Mouse (Mus musculus) E14TG2a.4 (cell line): ENCODE results near the gene Spin2e.
"Not testable (repeated sequence)": the region's sequence is repeated elsewhere in the genome, so short reads cannot be mapped to it uniquely, and the experiment has no call there.

ENCODE experiments used
- H3K27me3 ChIP-seq: 2 replicates; pipeline ENCODE4 v1.6.1; 2014; ENCODE audit warnings: low read length, control low read depth; ENCODE audit not compliant: insufficient read depth
- H3K36me3 ChIP-seq: 2 replicates; pipeline ENCODE4 v1.6.1; 2014; ENCODE audit warnings: low read length, control low read depth; ENCODE audit not compliant: insufficient read depth
- H3K4me1 ChIP-seq: replicated peaks from 2 replicates; pipeline ENCODE4 v1.6.1; 2014; ENCODE audit warnings: low read depth, low read length, control low read depth
- H3K4me3 ChIP-seq: replicated peaks from 2 replicates; pipeline ENCODE4 v1.5.1; 2014; ENCODE audit warnings: mild to moderate bottlenecking, low read length
- H3K9me3 ChIP-seq: 2 replicates; pipeline ENCODE4 v1.6.1; 2014; ENCODE audit warnings: low read length, control low read depth

Spin2e gene

DNA sequence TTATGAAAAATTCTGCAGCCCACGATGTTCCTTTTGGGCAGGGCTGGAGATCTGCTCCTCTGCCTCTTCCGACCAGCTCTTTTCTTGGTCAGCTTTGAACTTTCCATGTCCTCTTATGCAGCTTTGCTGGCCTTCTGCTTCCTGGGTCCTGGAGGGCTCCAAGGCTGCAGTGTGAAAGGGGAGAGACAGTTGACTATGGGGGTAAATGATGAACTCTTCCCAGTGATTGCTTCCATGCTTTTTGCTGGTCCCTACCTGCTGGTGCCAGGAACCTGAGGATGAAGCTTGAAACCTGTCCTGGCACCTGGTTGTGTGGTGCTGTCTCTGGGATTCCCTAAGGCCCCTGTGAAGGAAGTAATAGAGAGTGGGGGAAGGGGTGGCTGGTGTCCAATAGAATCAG, at the start of gene Spin2e:
Spin2e (minus strand) TSS at position 101 of the 400 bp plus-strand sequence.
- not testable (repeated sequence) for H3K9me3 ChIP-seq, H3K4me3 ChIP-seq

DNA sequence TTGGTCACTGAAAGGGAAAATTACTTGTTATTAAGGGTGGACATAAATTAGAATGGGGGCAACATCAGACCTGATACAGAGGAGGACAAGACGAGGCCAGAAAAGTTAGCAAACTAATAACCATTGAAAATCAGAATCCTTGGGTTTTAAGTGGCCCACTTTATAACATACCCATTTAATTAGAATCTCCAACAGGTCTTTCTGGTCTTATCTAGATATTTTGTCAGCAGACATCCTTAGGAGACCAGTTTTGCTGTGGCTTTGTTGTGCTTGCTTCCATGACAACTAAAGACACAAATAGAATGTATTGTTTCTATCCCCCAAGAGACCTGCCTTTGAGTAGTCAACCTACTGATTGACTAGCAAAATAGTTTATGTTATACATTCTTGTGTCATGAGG, 44.5 kb downstream of the Spin2e start, which contains the start of gene Gm21883:
Gm21883 (minus strand) TSS at position 101 of the 400 bp plus-strand sequence.
- H3K4me1 ChIP-seq, H3K36me3 ChIP-seq, H3K27me3 ChIP-seq, H3K4me3 ChIP-seq, H3K9me3 ChIP-seq: not testable (repeated sequence)

More for the DNA sequence above, at the start of gene Spin2e:
- not testable (repeated sequence) for H3K36me3 ChIP-seq, H3K4me1 ChIP-seq, H3K27me3 ChIP-seq
